Mouse (Mus musculus) midbrain, embryonic 16.5 days (tissue): ENCODE results near the gene Serpina12. TPM values are rescaled to one million over a fixed set of nuclear protein-coding genes. Genes with fewer than 3 reads are reported as not detected.

Experiments
- ATAC-seq: fragments of 200-750 bp; cut with Nextera tagmentation; 2 replicates; pipeline ENCODE4 v1.8.0; 2017; ENCODE audit warnings: moderate TSS enrichment
- H3K27ac ChIP-seq: fragments of 300-500 bp; sonication (generic); 2 replicates; pipeline ENCODE4 v1.5.1; 2014; ENCODE audit warnings: mild to moderate bottlenecking, low read length, mixed read lengths
- H3K27me3 ChIP-seq: fragments of 300-500 bp; sonication (generic); 2 replicates; pipeline ENCODE4 v1.6.1; 2014; ENCODE audit warnings: low read depth, low read length, mixed read lengths; ENCODE audit not compliant: control insufficient read depth, insufficient read depth
- H3K36me3 ChIP-seq: fragments of 300-500 bp; sonication (generic); 2 replicates; pipeline ENCODE4 v1.6.1; 2014; ENCODE audit warnings: mild to moderate bottlenecking, low read length, moderate library complexity, mixed read lengths; ENCODE audit not compliant: control insufficient read depth, insufficient read depth
- H3K4me1 ChIP-seq: fragments of 300-500 bp; sonication (generic); 2 replicates; pipeline ENCODE4 v1.6.1; 2014; ENCODE audit warnings: mild to moderate bottlenecking, low read length, mixed read lengths; ENCODE audit not compliant: control insufficient read depth, insufficient read depth
- H3K4me2 ChIP-seq: fragments of 300-500 bp; sonication (generic); 2 replicates; pipeline ENCODE4 v1.6.1; 2014; ENCODE audit warnings: mild to moderate bottlenecking, low read length, mixed read lengths
- H3K4me3 ChIP-seq: fragments of 300-500 bp; sonication (generic); 2 replicates; pipeline ENCODE4 v1.5.1; 2014; ENCODE audit warnings: low read depth, mild to moderate bottlenecking, low read length, moderate library complexity, mixed read lengths
- H3K9ac ChIP-seq: fragments of 300-500 bp; sonication (generic); 2 replicates; pipeline ENCODE4 v1.6.1; 2014; ENCODE audit warnings: low read depth, low read length, mixed read lengths
- H3K9me3 ChIP-seq: fragments of 300-500 bp; sonication (generic); replicated peaks from 2 replicates; pipeline ENCODE4 v1.6.1; 2014; ENCODE audit warnings: mild to moderate bottlenecking, low read length, mixed read lengths; ENCODE audit not compliant: control insufficient read depth, poor library complexity, severe bottlenecking
- WGBS: fragments of 180-500 bp; shearing (Covaris S2); extraction: QIAGEN DNeasy Blood & Tissue Kit; methylation state at CpG from one replicate; pipeline ENCODE4 v1.1.7; 2014; 5-methylcytosine and 5-hydroxymethylcytosine counted together
- polyA plus RNA-seq: library from polyadenylated mRNA; unstranded; fragments of >200 nt; fragmentation: Nextera tagmentation; extraction: Ambion mirVana; gene quantifications from 2 replicates; pipeline ENCODE4 v1.2.1, GENCODE M21; 2015

Serpina12 gene
- polyA plus RNA-seq, 1 experiment from 2014 or later: not detected

DNA sequence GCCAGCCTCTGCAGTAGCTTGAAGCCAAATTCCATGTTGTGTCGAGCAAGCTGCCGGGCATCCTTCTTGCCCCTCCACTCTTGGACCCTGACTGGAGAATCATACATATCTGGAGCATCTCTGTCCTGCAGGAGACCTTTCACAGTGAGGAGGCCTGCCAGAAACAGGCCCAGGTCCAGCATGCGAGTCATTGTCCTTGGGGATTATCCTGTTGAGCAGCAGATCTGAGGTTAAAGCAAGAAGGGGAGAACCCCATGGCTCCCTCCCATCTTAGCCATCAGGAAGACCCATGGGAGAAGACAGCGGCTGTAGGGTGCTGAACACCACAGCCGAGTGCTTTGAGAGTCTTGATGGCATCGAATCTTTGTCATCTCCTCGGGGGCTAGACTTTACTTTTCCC lies 6.1 kb downstream of the Serpina12 start:
- no peaks in the 10 kb centered on the region for H3K27me3 ChIP-seq
- no peak overlapping the region for H3K27ac ChIP-seq
- H3K36me3 ChIP-seq: no peaks in the 10 kb centered on the region
- no peak for ATAC-seq
- 88% methylated on average over 7 of the region's 7 CpGs for WGBS
- no peak overlapping the region for H3K4me2 ChIP-seq
- H3K4me1 ChIP-seq: no peaks in the 10 kb centered on the region
- H3K9ac ChIP-seq: no peak overlapping the region
- no peak overlapping the region for H3K4me3 ChIP-seq
- no peaks in the 10 kb centered on the region for H3K9me3 ChIP-seq

DNA sequence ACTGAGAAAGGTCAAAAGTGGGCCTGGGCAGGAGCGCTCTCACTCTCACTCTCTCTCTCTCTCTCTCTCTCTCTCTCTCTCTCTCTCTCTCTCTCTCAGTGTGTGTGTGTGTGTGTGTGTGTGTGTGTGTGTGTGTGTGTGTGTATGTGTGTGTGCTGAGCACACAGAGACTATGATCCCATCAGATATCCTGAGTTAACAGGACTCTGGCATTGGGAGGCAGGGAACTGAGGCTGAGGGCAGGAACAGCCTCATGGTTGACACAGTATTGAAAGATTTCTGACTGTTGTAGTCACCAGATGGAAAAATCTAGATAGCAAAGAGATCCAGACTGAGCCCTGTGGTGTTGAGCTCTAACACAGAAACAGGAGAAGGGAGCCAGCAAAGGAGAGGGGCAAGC lies 10.5 kb downstream of the Serpina12 start:
- Histone ChIP-seq H3K4me2 (no peak overlapping the region), H3K36me3 (no peaks in the 10 kb centered on the region), H3K9me3 (no peaks in the 10 kb centered on the region), H3K27ac (no peak overlapping the region), H3K27me3 (no peaks in the 10 kb centered on the region), H3K9ac (no peak overlapping the region), H3K4me1 (no peaks in the 10 kb centered on the region), H3K4me3 (no peak overlapping the region)
- no peak for ATAC-seq
- 91% methylated on average over 1 of the region's 1 CpGs for WGBS

DNA sequence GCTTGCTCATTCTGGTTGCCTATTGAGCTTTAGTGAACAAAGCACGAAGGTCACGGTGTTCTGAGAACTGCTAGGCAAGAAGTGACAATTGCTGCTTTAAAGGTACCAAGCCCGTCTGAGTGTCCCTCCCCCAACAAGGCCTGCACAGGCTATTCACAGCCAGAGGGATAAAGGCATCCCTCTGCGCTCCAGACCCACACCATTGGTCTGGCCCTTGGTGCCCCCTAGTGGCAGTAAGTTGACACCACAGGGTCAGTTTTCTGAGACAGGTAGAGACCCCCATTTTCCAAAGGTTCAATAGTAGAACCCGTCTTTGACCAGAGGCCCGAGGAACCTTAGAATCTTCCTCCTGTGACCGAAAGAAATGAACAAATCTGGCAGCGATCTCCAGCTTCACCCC lies 14.3 kb downstream of the Serpina12 start:
- Histone ChIP-seq H3K36me3 (no peaks in the 10 kb centered on the region), H3K27ac (no peak overlapping the region), H3K9me3 (no peaks in the 10 kb centered on the region), H3K27me3 (no peaks in the 10 kb centered on the region), H3K9ac (no peak overlapping the region), H3K4me3 (no peak overlapping the region), H3K4me1 (no peaks in the 10 kb centered on the region), H3K4me2 (no peak overlapping the region)
- ATAC-seq: no peak; the same call in 1 of the 2 replicates
- 42% methylated on average over 8 of the region's 8 CpGs for WGBS

DNA sequence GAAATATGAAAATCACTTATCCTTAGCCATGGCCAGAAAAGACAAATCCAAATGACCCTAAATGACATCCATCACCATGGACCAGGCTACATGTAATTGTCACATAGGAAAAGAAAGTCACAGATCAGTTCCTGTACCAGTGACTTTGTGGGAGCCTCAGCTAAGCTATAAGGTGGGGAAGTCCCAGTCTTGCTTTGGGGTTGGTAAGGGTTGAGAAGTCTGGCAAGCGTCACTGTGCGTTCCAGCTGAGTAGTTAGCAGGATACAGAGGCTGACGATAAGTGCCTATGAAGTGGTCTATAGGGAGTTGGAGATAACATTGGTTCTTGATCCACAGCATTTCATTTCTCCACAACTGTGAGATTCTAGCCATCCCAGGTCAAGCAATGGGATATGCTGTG lies 29.0 kb downstream of the Serpina12 start:
- H3K9ac ChIP-seq: no peak overlapping the region
- no peaks in the 10 kb centered on the region for H3K36me3 ChIP-seq
- no peak overlapping the region for H3K4me2 ChIP-seq
- H3K27ac ChIP-seq: no peak overlapping the region
- no peaks in the 10 kb centered on the region for H3K27me3 ChIP-seq
- no peaks in the 10 kb centered on the region for H3K4me1 ChIP-seq
- WGBS: 87% methylated on average over 3 of the region's 3 CpGs
- ATAC-seq: no peak
- H3K4me3 ChIP-seq: no peak overlapping the region
- H3K9me3 ChIP-seq: no peaks in the 10 kb centered on the region; the same call in 1 of the 2 replicates

DNA sequence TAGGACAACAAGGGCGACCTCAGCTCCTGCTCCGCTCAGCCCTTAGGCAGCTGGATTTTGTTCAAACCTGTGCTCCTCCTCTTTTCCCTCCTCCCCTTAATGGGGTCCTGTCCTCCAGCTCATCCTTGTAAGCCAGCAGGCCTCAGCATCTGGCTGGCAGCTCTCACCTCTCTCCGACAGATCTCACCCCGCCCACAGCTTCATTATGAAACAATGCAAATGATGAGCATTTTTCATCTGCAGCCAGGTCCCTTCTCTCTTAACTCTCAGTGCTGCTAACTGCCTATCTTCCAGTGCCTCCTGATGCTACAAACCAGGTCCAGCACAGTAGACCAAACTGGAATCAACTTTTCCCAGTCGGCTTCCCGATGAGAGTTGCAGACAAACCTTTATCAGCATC lies 30.6 kb downstream of the Serpina12 start, which contains the start of gene Serpina9:
Gene Serpina9 (minus strand): TSS at position 136 of the 400 bp plus-strand sequence.
- H3K9me3 ChIP-seq: no peaks in the 10 kb centered on the region; the same call in 1 of the 2 replicates
- no peak within 1 kb of the TSS for H3K9ac ChIP-seq
- no peaks in the 10 kb centered on the region for H3K36me3 ChIP-seq
- WGBS: 92% methylated on average over 6 of the region's 6 CpGs
- no peak within 1 kb of the TSS for H3K4me3 ChIP-seq
- H3K27me3 ChIP-seq: no peaks in the 10 kb centered on the region
- H3K4me2 ChIP-seq: no peak within 1 kb of the TSS
- no peak within 1 kb of the TSS for H3K27ac ChIP-seq
- ATAC-seq: no peak
- H3K4me1 ChIP-seq: no peaks in the 10 kb centered on the region

DNA sequence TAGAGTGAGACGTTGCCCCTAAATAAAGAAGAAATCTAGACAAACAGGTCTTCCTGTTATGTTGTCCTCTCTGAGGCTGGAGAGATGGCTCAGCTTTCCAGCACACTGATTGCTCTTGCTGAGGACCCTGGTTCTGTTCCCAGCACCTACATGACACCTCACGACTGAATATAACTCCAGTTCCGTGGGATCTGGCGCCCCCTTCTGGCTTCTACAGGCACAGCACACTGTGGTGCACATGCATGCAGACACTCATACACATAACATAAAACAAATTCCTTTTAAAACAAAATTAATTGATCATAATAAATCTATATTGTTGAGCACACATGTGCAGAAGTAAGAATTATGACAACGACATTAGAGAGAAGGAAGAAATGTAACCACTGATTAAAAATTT lies 39.6 kb downstream of the Serpina12 start:
- Histone ChIP-seq H3K36me3 (no peaks in the 10 kb centered on the region), H3K27ac (no peak overlapping the region), H3K27me3 (no peaks in the 10 kb centered on the region), H3K9ac (no peak overlapping the region), H3K9me3 (no peaks in the 10 kb centered on the region), H3K4me2 (no peak overlapping the region), H3K4me3 (no peak overlapping the region), H3K4me1 (no peaks in the 10 kb centered on the region)
- ATAC-seq: no peak
- 87% methylated on average over 5 of the region's 5 CpGs for WGBS

DNA sequence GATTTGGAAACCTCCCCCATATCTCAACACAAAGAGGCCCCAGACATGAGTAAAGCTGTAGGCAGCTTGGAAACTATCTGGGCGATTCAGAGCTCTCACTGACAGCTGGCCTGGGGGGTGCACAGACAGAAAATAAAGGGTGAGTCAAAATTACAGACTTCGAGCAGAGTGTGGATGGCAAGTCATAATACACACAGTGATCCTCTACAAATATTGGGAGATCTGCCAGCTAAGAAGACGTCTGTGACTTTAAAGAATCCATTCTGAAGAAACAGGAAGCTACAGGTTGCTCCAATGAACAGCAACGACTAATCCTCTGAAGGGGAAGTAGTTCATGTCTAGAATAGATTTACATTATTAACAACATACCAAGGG lies 41.0 kb downstream of the Serpina12 start:
- no peaks in the 10 kb centered on the region for H3K27me3 ChIP-seq
- 61% methylated on average over 4 of the region's 4 CpGs for WGBS
- no peaks in the 10 kb centered on the region for H3K9me3 ChIP-seq
- no peaks in the 10 kb centered on the region for H3K4me1 ChIP-seq
- no peak overlapping the region for H3K4me3 ChIP-seq
- no peaks in the 10 kb centered on the region for H3K36me3 ChIP-seq
- no peak for ATAC-seq
- no peak overlapping the region for H3K27ac ChIP-seq
- H3K4me2 ChIP-seq: no peak overlapping the region
- no peak overlapping the region for H3K9ac ChIP-seq

DNA sequence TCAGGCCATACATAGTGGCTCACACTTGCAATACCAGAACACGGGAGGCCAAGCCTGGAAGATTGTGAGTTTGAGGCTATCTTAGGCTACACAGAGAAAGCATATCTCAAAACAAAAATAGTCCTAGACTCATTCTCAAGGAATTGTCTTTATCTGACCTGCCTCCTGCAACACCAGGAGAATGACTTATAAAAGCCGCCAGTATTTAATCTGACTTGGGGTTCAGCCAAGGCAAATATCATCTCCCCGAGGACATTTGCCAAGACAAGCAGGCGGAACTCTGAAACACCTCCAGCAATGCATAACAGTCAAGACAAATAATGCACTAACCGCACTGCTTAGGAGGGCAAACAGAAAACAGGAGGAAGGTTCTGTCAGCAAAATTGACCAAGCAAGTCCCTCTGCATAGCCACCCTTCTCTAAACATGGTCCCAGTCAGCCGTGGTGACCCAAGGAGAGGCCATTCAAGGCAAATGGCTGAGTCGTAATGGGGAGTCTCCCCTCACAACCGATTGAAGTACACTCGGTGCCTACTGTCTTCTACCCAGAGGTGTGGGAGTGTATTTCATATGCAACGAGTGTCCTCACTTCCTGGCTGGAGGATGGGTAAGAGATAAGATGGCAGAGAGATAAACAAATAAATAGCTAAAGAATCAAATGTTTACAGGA lies 41.5 kb downstream of the Serpina12 start:
- Histone ChIP-seq H3K27ac (no peak overlapping the region), H3K4me3 (no peak overlapping the region), H3K4me2 (no peak overlapping the region), H3K9ac (no peak overlapping the region), H3K4me1 (no peaks in the 10 kb centered on the region), H3K9me3 (no peaks in the 10 kb centered on the region), H3K36me3 (no peaks in the 10 kb centered on the region), H3K27me3 (no peaks in the 10 kb centered on the region)
- 82% methylated on average over 10 of the region's 10 CpGs for WGBS
- ATAC-seq: no peak

DNA sequence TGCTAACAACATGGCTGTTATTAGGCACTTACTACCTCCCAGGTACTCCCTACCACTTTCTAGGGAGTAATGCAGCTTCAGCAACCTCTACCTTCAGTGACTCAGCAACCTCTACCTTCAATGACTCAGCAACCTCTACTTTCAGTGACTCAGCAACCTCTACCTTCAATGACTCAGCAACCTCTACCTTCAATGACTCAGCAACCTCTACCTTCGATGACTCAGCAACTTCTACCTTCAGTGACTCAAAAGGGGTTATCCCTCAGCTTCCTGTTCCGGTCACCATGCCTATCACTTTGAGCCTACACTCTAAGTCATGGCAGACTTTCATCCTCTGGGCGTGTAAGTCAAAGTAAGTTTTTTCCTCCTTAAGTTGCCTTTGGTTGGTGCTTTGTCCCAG lies 43.6 kb downstream of the Serpina12 start:
- H3K27ac ChIP-seq: no peak overlapping the region
- no peaks in the 10 kb centered on the region for H3K27me3 ChIP-seq
- ATAC-seq: no peak
- no peak overlapping the region for H3K9ac ChIP-seq
- no peaks in the 10 kb centered on the region for H3K4me1 ChIP-seq
- 90% methylated on average over 3 of the region's 3 CpGs for WGBS
- H3K4me3 ChIP-seq: no peak overlapping the region
- no peak overlapping the region for H3K4me2 ChIP-seq
- H3K9me3 ChIP-seq: no peaks in the 10 kb centered on the region
- no peaks in the 10 kb centered on the region for H3K36me3 ChIP-seq
